Mouse (Mus musculus) olfactory bulb, adult 2 months (tissue): ENCODE measurements around the gene Brca1.

Experiments used
- CTCF ChIP-seq: fragments of 200-500 bp; IDR thresholded peaks from 2 replicates; pipeline ENCODE4 v1.5.1; 2012; ENCODE audit warnings: low read depth, mild to moderate bottlenecking, low read length, moderate library complexity; ENCODE audit not compliant: insufficient read depth
- POLR2A ChIP-seq: fragments of 200-500 bp; IDR thresholded peaks from 2 replicates; pipeline ENCODE4 v1.6.1; 2012; ENCODE audit warnings: mild to moderate bottlenecking, low read depth, low read length, moderate library complexity; ENCODE audit not compliant: insufficient read depth

GRCm38 (mm10) chr11:101484245-101484644 lies 67.5 kb downstream of the Brca1 start:
- TF ChIP-seq CTCF (no peak), POLR2A (no peak)
